Mouse (Mus musculus): ENCODE results near the gene Bad. TPM values are rescaled to one million over a fixed set of nuclear protein-coding genes. Genes with fewer than 3 reads are reported as not detected.

The Bad gene
- polyA plus RNA-seq, 1 experiment, result 197 TPM

DNA sequence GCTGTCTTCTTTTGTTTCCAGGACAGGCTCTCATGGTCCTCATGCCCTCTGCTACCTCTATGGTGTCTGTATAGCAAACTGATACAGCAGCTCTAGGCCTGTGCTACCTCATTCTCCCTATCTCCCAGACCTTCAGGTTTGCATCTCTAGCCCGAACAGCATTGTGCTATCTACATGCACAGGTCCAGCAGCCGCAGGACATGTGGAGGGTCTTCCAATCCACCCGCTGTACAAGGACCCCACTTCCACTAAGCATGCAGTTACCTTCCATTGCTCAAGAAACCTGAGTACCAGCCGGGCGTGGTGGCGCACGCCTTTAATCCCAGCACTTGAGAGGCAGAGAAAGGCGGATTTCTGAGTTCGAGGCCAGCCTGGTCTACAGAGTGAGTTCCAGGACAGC lies 27.1 kb upstream of the Bad start:
- H3K4me3 ChIP-seq (replicated peaks), result no peak overlapping the region
- no peaks in the 10 kb centered on the region for H3K27me3 ChIP-seq (replicated peaks)
- H3K36me3 ChIP-seq (replicated peaks; ENCODE audit: low read length), result peaks cover 79% of the 10 kb centered on the region
- peaks cover 84% of the 10 kb centered on the region for H3K4me1 ChIP-seq
- TF ChIP-seq GATA1 (IDR thresholded peaks at IDR 0.05; ENCODE audit: borderline replicate concordance, low read length) (no peak), FLI1 (IDR thresholded peaks at IDR 0.05; ENCODE audit: low read length) (no peak)
- no peaks in the 10 kb centered on the region for H3K9me3 ChIP-seq

GRCm38 (mm10) chr19:6915276-6915675 lies 26.4 kb upstream of the Bad start:
- Histone ChIP-seq H3K4me3 (replicated peaks) (peak overlapping the region; percentile 51), H3K4me1 (peaks cover 91% of the 10 kb centered on the region), H3K27me3 (replicated peaks) (no peaks in the 10 kb centered on the region), H3K36me3 (replicated peaks; ENCODE audit: low read length) (peaks cover 86% of the 10 kb centered on the region), H3K9me3 (no peaks in the 10 kb centered on the region)
- TF ChIP-seq FLI1 (IDR thresholded peaks at IDR 0.05; ENCODE audit: low read length), result no peak
- no peak for TF ChIP-seq GATA1 (IDR thresholded peaks at IDR 0.05; ENCODE audit: borderline replicate concordance, low read length)

DNA sequence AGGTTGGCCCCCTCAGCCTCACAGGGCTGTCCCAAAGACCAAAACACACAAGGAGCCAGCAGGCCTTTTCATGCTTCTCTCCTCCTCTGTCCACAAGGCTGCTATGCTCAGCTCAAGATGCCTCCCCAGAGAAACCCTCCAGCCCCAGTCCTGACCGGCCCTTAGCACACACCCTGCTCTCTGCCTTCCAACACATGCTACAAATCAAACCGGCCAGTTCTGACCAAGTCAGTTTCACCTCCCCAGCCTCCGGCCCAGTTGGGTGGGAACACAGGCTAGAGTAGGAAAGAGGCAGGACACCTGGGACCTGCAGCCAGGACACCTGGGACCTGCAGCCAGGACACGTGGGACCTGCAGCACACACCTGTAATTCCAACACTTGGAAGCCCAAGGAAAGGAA lies 25.2 kb upstream of the Bad start:
- Histone ChIP-seq H3K4me3 (replicated peaks) (no peak overlapping the region), H3K4me1 (peaks cover 88% of the 10 kb centered on the region), H3K9me3 (no peaks in the 10 kb centered on the region), H3K27me3 (replicated peaks) (no peaks in the 10 kb centered on the region), H3K36me3 (replicated peaks; ENCODE audit: low read length) (peaks cover 81% of the 10 kb centered on the region)
- no peak for TF ChIP-seq FLI1 (IDR thresholded peaks at IDR 0.05; ENCODE audit: low read length)
- no peak for TF ChIP-seq GATA1 (IDR thresholded peaks at IDR 0.05; ENCODE audit: borderline replicate concordance, low read length)

GRCm38 (mm10) chr19:6918321-6918720 lies 23.3 kb upstream of the Bad start:
- no peak for TF ChIP-seq FLI1 (IDR thresholded peaks at IDR 0.05; ENCODE audit: low read length)
- peaks cover 84% of the 10 kb centered on the region for H3K4me1 ChIP-seq
- peaks cover 63% of the 10 kb centered on the region for H3K36me3 ChIP-seq (replicated peaks; ENCODE audit: low read length)
- no peaks in the 10 kb centered on the region for H3K9me3 ChIP-seq
- no peak overlapping the region for H3K4me3 ChIP-seq (replicated peaks)
- H3K27me3 ChIP-seq (replicated peaks), result no peaks in the 10 kb centered on the region

GRCm38 (mm10) chr19:6919431-6919830 lies 22.2 kb upstream of the Bad start:
- Histone ChIP-seq H3K9me3 (no peaks in the 10 kb centered on the region), H3K36me3 (replicated peaks; ENCODE audit: low read length) (peaks cover 52% of the 10 kb centered on the region), H3K27me3 (replicated peaks) (no peaks in the 10 kb centered on the region), H3K4me1 (peaks cover 84% of the 10 kb centered on the region), H3K4me3 (replicated peaks) (peak overlapping the region; percentile 64)
- TF ChIP-seq FLI1 (IDR thresholded peaks at IDR 0.05; ENCODE audit: low read length) (no peak), GATA1 (IDR thresholded peaks at IDR 0.05; ENCODE audit: borderline replicate concordance, low read length) (no peak)

GRCm38 (mm10) chr19:6919876-6920740 lies 21.6 kb upstream of the Bad start:
- H3K36me3 ChIP-seq (replicated peaks; ENCODE audit: low read length), result peaks cover 49% of the 10 kb centered on the region
- H3K4me3 ChIP-seq (replicated peaks), result peak overlapping the region; percentile 96
- no peaks in the 10 kb centered on the region for H3K9me3 ChIP-seq
- peaks cover 6% of the 10 kb centered on the region for H3K27me3 ChIP-seq (replicated peaks)
- TF ChIP-seq GATA1 (IDR thresholded peaks at IDR 0.05; ENCODE audit: borderline replicate concordance, low read length), result no peak
- no peak for TF ChIP-seq FLI1 (IDR thresholded peaks at IDR 0.05; ENCODE audit: low read length)
- peaks cover 85% of the 10 kb centered on the region for H3K4me1 ChIP-seq

DNA sequence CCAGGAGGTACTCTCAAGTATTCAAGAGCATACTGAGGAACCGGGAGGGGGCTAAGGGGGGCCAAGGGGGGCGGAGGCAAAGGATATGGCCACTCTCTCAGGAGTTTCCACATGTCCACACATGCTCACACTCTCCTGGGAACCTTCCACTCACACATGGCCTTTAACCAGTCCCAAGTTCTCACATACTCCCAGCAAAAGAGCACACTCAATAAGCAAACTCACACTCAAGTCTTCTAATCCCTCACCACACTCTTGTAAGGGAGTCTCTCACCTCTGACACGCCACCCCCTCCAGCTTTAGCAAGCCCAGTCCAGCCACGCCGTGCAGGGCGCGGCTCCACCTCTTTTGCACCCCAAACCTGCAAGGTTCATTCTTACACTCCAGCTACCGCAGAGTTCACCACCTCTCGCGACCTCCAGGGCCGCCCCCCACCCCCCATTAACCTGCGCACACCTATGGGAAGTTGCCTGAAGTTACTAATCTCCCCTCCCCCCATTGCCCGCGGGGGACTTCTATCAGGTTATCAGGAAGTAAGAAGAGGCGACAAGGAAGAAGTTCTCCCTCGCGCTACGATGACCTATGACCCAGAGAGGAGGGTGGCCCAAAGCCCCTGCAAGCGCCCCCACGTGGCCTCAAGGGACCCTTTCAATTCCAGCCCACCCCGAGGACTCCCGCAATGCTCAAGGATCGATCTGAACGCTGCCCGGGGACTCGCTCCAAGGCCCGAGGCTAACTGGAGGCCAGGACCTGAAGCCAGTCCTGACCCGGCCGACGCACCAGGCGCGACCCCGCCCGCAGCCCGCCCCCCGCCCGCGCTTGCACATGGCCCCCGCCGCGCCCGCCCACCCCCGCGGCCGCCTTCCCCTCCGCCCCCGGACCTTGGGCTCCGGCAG lies 20.7 kb upstream of the Bad start:
- Histone ChIP-seq H3K4me3 (replicated peaks) (peak overlapping the region; percentile 96), H3K27me3 (replicated peaks) (peaks cover 15% of the 10 kb centered on the region), H3K4me1 (peaks cover 85% of the 10 kb centered on the region), H3K9me3 (peaks cover 3% of the 10 kb centered on the region), H3K36me3 (replicated peaks; ENCODE audit: low read length) (peaks cover 40% of the 10 kb centered on the region)
- TF ChIP-seq GATA1 (IDR thresholded peaks at IDR 0.05; ENCODE audit: borderline replicate concordance, low read length), result no peak
- TF ChIP-seq FLI1 (IDR thresholded peaks at IDR 0.05; ENCODE audit: low read length), result no peak

DNA sequence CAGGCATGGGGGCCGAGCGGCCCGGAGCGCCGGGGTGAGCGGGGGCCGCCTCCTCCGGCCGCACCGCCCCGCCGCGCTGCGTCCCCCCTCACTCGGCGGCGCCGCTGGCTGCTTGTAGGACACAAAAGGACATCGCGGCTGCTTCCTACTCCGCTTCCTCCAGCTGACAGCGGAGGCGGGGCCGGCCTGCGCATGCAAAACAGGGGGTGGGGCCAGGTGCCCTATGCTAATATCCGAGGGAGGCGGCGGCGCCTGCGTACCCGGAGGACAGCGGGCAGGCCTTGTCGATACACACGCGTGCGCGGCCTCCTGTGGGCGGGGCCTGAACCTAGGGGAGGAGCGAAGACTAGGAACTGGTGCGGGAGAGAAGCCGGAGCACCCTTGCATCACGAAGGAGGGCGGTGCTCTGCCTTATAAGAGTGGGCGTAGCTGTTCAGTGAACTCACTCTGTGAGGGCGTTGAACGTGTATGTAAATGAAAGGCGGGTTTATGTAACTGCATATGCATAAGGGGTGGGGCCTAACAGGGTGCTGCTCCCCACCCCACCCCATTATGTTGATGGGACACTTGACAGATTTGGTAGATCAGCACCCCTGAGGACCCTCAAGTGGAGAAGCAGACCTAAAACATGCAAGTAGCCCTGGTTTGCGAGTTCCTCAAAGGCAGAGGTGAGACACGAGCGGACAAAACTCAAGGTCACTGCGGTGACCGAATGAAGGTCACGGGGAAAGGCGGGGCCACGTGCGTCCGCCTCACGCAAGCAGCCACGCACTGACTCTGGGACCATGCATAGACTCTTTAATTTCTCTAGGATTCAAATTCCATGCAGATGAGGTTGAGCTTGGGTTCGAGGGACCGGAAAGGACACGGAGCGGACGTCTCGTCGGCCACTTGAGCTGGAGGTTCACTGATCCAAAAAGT lies 19.8 kb upstream of the Bad start, which contains the start of gene Esrra:
Gene Esrra (minus strand): TSS at position 167 of the 921 bp plus-strand sequence.
- TF ChIP-seq FLI1 (IDR thresholded peaks at IDR 0.05; ENCODE audit: low read length) (no peak), GATA1 (IDR thresholded peaks at IDR 0.05; ENCODE audit: borderline replicate concordance, low read length) (no peak)
- Histone ChIP-seq H3K9me3 (peaks cover 7% of the 10 kb centered on the region), H3K36me3 (replicated peaks; ENCODE audit: low read length) (peaks cover 31% of the 10 kb centered on the region), H3K4me1 (peaks cover 85% of the 10 kb centered on the region), H3K27me3 (replicated peaks) (peaks cover 24% of the 10 kb centered on the region), H3K4me3 (replicated peaks) (peak within 1 kb of the TSS; percentile 96)
